Mouse (Mus musculus) erythroid progenitor cell, adult 5-6 weeks (primary cell): ENCODE results near the gene Ddx54. TPM values are rescaled to one million over a fixed set of nuclear protein-coding genes. Genes with fewer than 3 reads are reported as not detected.

Source experiments
- ATAC-seq: replicated peaks from 2 replicates; pipeline ENCODE4 v1.8.0; 2016; ENCODE audit warnings: moderate number of reproducible peaks, mild to moderate bottlenecking, moderate TSS enrichment, inconsistent platforms; ENCODE audit not compliant: poor library complexity, low FRiP score, severe bottlenecking
- total RNA-seq, 2 experiments: library from RNA; stranded (forward) in 1 of 2; stranded (reverse) in 1 of 2; fragments of 150-400 nt in 1 of 2; fragments of 186-747, 209-891 nt in 1 of 2; gene quantifications; 2 replicates each; pipeline versions ENCODE4 v1.2.3 to v1.2.4; 2015 to 2017; ENCODE audit warnings: low replicate concordance in 2 of 2

The Ddx54 gene
- total RNA-seq, 2 experiments from 2014 or later = 1.3 to 6.4 TPM

GRCm38 (mm10) chr5:120631892-120632291 is 19.4 kb downstream of the Ddx54 start:
- ATAC-seq = no peak

- ATAC-seq = no peak
Observed at GRCm38 (mm10) chr5:120634131-120634530, 21.6 kb downstream of the Ddx54 start, which contains the start of gene Cfap73. Gene Cfap73 (minus strand): TSS chr5:120634235.

GRCm38 (mm10) chr5:120634860-120635259 is 22.3 kb downstream of the Ddx54 start:
- no peak for ATAC-seq

- no peak for ATAC-seq
Observed at GRCm38 (mm10) chr5:120635633-120636032, 23.1 kb downstream of the Ddx54 start.

GRCm38 (mm10) chr5:120640094-120640493 is 27.6 kb downstream of the Ddx54 start:
- ATAC-seq = no peak

GRCm38 (mm10) chr5:120643365-120644085 is 31.0 kb downstream of the Ddx54 start:
- no peak for ATAC-seq

- ATAC-seq = no peak
Observed at GRCm38 (mm10) chr5:120644227-120644626, 31.7 kb downstream of the Ddx54 start.

GRCm38 (mm10) chr5:120645851-120646250 is 33.3 kb downstream of the Ddx54 start:
- ATAC-seq = no peak

- ATAC-seq = no peak
Observed at GRCm38 (mm10) chr5:120647361-120647760, 34.8 kb downstream of the Ddx54 start.

- no peak for ATAC-seq
Observed at GRCm38 (mm10) chr5:120647814-120648491, 35.4 kb downstream of the Ddx54 start.

GRCm38 (mm10) chr5:120648569-120649373 is 36.2 kb downstream of the Ddx54 start, which contains the start of gene Rasal1:
Gene Rasal1 (plus strand): TSS chr5:120648812.
- ATAC-seq = peak; percentile 37

GRCm38 (mm10) chr5:120649374-120649933 is 36.9 kb downstream of the Ddx54 start:
- ATAC-seq = 0 out of 2 replicates have a peak, but pooled peaks have one; percentile 12

- no peak for ATAC-seq
Observed at GRCm38 (mm10) chr5:120649938-120650337, 37.4 kb downstream of the Ddx54 start.

- ATAC-seq = no peak
Observed at GRCm38 (mm10) chr5:120651230-120651629, 38.7 kb downstream of the Ddx54 start.

GRCm38 (mm10) chr5:120652915-120653701 is 40.6 kb downstream of the Ddx54 start:
- no peak for ATAC-seq

GRCm38 (mm10) chr5:120653873-120654272 is 41.3 kb downstream of the Ddx54 start:
- no peak for ATAC-seq

- no peak for ATAC-seq
Observed at GRCm38 (mm10) chr5:120656281-120656751, 43.8 kb downstream of the Ddx54 start.

GRCm38 (mm10) chr5:120660816-120661215 is 48.3 kb downstream of the Ddx54 start:
- no peak for ATAC-seq

GRCm38 (mm10) chr5:120664888-120665287 is 52.3 kb downstream of the Ddx54 start:
- no peak for ATAC-seq
